Mouse (Mus musculus) liver, embryonic 16.5 days (tissue): Measurements from ENCODE around the gene Sfta2. TPM values are rescaled to one million over a fixed set of nuclear protein-coding genes. Genes with fewer than 3 reads are reported as not detected.

Experiments used
- ATAC-seq: fragments of 200-750 bp; cut with Nextera tagmentation; 2 replicates; pipeline ENCODE4 v1.8.0; 2017; ENCODE audit warnings: low read depth, mild to moderate bottlenecking, moderate number of reproducible peaks, moderate library complexity
- H3K27ac ChIP-seq: fragments of 300-500 bp; sonication (generic); 2 replicates; pipeline ENCODE4 v1.5.1; 2014; ENCODE audit warnings: mild to moderate bottlenecking, low read length
- H3K27me3 ChIP-seq: fragments of 300-500 bp; sonication (generic); 2 replicates; pipeline ENCODE4 v1.6.1; 2014; ENCODE audit warnings: low read depth, low read length, mixed read lengths; ENCODE audit not compliant: control insufficient read depth, insufficient read depth
- H3K36me3 ChIP-seq: fragments of 300-500 bp; sonication (generic); 2 replicates; pipeline ENCODE4 v1.6.1; 2014; ENCODE audit warnings: mild to moderate bottlenecking; ENCODE audit not compliant: control insufficient read depth, insufficient read depth
- H3K4me1 ChIP-seq: fragments of 300-500 bp; sonication (generic); 2 replicates; pipeline ENCODE4 v1.6.1; 2014; ENCODE audit warnings: low read depth, low read length, mixed read lengths; ENCODE audit not compliant: control insufficient read depth
- H3K4me2 ChIP-seq: fragments of 300-500 bp; sonication (generic); 2 replicates; pipeline ENCODE4 v1.6.1; 2014; ENCODE audit warnings: low read depth, low read length, mixed read lengths
- H3K4me3 ChIP-seq: fragments of 300-500 bp; sonication (generic); 2 replicates; pipeline ENCODE4 v1.5.1; 2014; ENCODE audit warnings: low read depth, mild to moderate bottlenecking, low read length
- H3K9ac ChIP-seq: fragments of 300-500 bp; sonication (generic); 2 replicates; pipeline ENCODE4 v1.6.1; 2014; ENCODE audit warnings: low read depth, low read length
- H3K9me3 ChIP-seq: fragments of 300-500 bp; sonication (generic); replicated peaks from 2 replicates; pipeline ENCODE4 v1.6.1; 2016; ENCODE audit warnings: low read length; ENCODE audit not compliant: control insufficient read depth
- WGBS: fragments of 180-500 bp; shearing (Covaris S2); extraction: QIAGEN DNeasy Blood & Tissue Kit; methylation state at CpG from one replicate; pipeline ENCODE4 v1.1.7; 2014; ENCODE audit not compliant: insufficient replicate concordance; 5-methylcytosine and 5-hydroxymethylcytosine counted together
- polyA plus RNA-seq: library from polyadenylated mRNA; unstranded; fragments of >200 nt; fragmentation: Nextera tagmentation; extraction: Ambion mirVana; gene quantifications from 2 replicates; pipeline ENCODE4 v1.2.1, GENCODE M21; 2015

Gene Sfta2
- polyA plus RNA-seq, 1 experiment from 2014 or later: not detected

DNA sequence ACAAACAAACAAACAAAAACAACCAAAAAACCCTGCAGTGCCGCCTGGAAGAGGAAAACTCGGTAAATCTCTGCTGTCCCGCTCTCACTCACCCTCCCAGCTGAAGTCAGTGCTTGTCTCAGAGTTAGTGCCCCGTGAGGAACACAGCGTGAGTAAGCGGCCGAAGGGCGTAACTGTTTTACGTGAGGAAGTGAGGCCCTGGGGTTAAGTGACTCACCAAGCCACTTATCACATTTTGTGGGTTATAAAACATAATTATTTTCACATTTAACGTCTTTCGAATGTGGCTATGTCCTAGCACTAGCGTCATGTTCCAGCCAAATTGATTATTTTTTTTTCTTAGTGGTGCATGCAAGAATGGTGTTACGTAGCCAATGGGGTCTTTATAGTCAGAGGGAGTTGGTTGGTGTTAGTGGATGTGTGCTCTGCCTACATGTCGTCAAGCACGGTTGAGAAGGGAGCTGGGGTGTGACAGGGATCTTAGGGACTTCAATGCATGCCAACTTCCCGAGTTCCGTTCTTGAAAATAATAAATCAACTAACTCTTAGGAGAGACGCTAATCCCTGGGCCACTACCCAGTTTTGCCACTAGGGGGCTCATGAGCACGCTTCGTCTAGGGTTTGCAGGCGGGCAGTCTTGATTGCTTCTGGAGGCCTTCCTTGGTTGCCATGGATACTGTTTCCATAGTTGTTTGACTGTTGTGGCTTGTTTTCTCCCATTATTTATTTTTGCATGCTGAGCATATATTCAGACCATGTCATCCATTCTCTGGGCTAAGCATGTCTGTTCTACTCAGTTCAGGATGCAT, 10.7 kb upstream of the Sfta2 start:
- WGBS: 42% methylated on average over 21 of the region's 21 CpGs
- ATAC-seq: no peak
- H3K27ac ChIP-seq: no peak overlapping the region
- no peak overlapping the region for H3K4me2 ChIP-seq
- no peaks in the 10 kb centered on the region for H3K27me3 ChIP-seq
- no peaks in the 10 kb centered on the region for H3K4me1 ChIP-seq
- no peak overlapping the region for H3K9ac ChIP-seq
- H3K36me3 ChIP-seq: no peaks in the 10 kb centered on the region
- no peak overlapping the region for H3K4me3 ChIP-seq
- H3K9me3 ChIP-seq: no peaks in the 10 kb centered on the region

DNA sequence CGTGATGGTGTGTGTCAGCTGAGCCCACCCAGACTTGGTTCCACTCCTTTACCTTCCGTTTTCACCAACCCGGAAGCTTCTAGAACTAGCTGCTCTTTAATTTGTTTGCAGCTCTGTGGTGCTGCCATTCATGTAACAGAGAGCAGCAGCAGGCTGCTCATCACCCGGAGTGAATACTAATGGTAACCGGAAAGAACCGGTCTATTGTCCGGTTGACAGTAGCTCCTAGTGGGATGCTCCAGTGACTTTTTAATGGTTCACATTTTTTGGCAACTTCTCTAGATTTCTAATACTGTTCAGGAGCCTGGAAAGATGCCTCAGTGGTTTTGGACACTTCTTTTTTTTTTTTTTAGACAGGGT, 10.2 kb upstream of the Sfta2 start:
- H3K27ac ChIP-seq: no peak overlapping the region
- no peak for ATAC-seq
- 87% methylated on average over 7 of the region's 7 CpGs for WGBS

DNA sequence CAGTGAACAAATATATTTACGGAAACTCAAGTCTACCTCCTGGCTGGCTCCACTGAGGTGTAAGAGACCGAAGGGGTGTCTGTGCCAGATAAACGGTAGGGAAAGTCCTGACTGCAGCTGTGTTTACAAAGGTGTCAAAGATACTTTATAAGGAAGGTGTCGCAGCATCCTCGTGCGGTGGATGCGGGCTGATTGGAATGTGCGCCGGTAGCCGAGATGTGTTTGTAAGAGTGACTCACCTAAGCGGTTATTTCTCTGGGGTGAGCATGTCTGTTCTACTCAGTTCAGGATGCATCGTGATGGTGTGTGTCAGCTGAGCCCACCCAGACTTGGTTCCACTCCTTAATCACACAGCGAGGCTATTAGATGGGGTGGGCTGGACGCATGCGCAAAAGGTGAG, 9.6 kb upstream of the Sfta2 start:
- H3K36me3 ChIP-seq: no peaks in the 10 kb centered on the region
- WGBS: 84% methylated on average over 15 of the region's 15 CpGs
- H3K4me3 ChIP-seq: no peak overlapping the region
- no peak overlapping the region for H3K27ac ChIP-seq
- no peak for ATAC-seq
- no peaks in the 10 kb centered on the region for H3K4me1 ChIP-seq
- H3K9me3 ChIP-seq: no peaks in the 10 kb centered on the region
- no peak overlapping the region for H3K9ac ChIP-seq
- H3K4me2 ChIP-seq: no peak overlapping the region
- H3K27me3 ChIP-seq: no peaks in the 10 kb centered on the region

More for the DNA sequence above, 10.2 kb upstream of the Sfta2 start:
- Histone ChIP-seq H3K9ac (no peak overlapping the region), H3K27me3 (no peaks in the 10 kb centered on the region), H3K36me3 (no peaks in the 10 kb centered on the region), H3K9me3 (no peaks in the 10 kb centered on the region), H3K4me3 (no peak overlapping the region), H3K4me1 (no peaks in the 10 kb centered on the region), H3K4me2 (no peak overlapping the region)

DNA sequence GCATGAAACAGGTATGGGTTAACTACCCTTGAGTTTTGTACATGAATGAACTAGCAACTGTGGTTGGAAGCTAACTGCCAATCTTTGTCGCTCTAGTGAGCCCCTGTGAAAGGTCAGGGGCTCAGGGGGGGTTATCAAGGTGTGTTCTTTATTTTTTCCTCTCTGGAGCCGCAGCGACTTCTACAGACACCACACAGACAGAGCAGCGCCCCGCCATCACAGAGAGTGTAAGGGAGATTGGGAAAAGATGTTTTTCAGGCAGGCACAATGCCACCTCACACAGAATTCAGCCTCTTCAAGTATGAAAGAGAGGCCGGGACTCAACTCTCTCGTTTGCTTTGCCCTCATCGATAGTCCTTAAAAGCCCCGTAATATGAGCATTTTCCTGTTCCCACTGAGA, 9.2 kb upstream of the Sfta2 start:
- no peak for ATAC-seq

DNA sequence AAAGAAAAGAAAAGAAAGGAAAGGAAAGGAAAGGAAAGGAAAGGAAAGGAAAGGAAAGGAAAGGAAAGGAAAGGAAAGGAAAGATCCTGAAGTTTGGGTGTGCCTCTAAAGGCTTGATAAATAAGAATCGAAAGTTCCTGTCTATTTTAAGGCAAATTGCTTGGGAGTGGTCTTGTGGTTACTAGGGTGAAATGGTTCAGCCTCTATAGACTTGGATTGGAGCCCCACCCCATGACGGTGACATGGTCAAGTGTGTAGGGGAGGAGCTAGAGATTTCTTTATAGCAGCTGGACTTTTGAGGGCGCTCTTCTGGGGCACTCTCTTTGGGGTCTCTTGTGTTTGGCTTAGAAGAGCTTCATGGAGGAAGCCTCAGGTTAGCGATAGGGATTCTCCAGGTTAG, 7.6 kb upstream of the Sfta2 start:
- Histone ChIP-seq H3K4me1 (no peaks in the 10 kb centered on the region), H3K4me2 (no peak overlapping the region), H3K36me3 (no peaks in the 10 kb centered on the region), H3K9me3 (no peaks in the 10 kb centered on the region), H3K9ac (no peak overlapping the region), H3K27ac (no peak overlapping the region), H3K4me3 (no peak overlapping the region), H3K27me3 (no peaks in the 10 kb centered on the region)
- WGBS: 20% methylated on average over 4 of the region's 4 CpGs
- ATAC-seq: no peak

More for the DNA sequence above, 9.2 kb upstream of the Sfta2 start:
- 72% methylated on average over 9 of the region's 9 CpGs for WGBS
- H3K4me2 ChIP-seq: no peak overlapping the region
- H3K9me3 ChIP-seq: no peaks in the 10 kb centered on the region
- no peaks in the 10 kb centered on the region for H3K27me3 ChIP-seq
- no peaks in the 10 kb centered on the region for H3K36me3 ChIP-seq
- H3K4me1 ChIP-seq: no peaks in the 10 kb centered on the region
- H3K4me3 ChIP-seq: no peak overlapping the region
- no peak overlapping the region for H3K9ac ChIP-seq
- H3K27ac ChIP-seq: no peak overlapping the region

DNA sequence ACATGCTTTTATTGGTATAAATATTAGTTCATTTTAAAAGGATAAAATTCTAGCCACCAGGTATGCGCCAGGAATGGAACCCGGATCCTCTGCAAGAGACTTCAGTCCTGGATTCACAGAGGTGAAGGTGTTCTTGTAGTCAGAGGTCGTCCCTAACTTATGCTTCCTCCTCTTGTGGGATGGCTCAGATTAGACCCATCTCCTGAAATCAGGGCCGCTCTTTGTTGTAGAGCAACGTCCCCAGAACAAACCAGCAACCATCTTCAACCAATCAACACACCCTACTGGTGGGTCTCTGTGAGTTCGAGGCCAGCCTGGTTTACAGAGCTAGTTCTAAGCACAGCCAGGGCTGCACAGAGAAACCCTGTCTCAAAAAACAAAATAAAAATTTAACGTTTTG, 6.9 kb upstream of the Sfta2 start:
- no peak overlapping the region for H3K27ac ChIP-seq
- H3K27me3 ChIP-seq: no peaks in the 10 kb centered on the region
- H3K4me1 ChIP-seq: no peaks in the 10 kb centered on the region
- H3K4me2 ChIP-seq: no peak overlapping the region
- no peak overlapping the region for H3K4me3 ChIP-seq
- no peaks in the 10 kb centered on the region for H3K9me3 ChIP-seq
- no peaks in the 10 kb centered on the region for H3K36me3 ChIP-seq
- no peak overlapping the region for H3K9ac ChIP-seq
- ATAC-seq: no peak
- WGBS: 60% methylated on average over 7 of the region's 7 CpGs

DNA sequence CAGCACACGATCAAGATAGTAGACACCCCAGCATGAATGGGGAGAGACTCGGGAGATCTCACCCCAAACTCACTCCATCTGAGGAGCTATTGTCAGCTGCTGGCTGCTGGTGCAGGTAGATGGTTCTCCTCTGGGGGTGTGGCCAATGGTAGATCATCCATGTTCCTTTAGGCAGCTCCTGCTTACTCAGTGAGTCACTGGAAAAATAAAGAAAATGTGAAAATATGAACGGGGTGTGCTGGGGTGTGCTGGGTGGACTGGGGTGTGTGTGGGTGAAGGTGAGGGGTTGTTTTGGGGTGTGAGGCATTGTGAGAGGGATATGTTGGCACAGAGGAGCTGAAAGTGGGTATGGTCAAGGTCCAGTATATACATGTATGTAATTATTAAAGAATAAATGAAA, 4.0 kb upstream of the Sfta2 start:
- no peak overlapping the region for H3K4me2 ChIP-seq
- no peaks in the 10 kb centered on the region for H3K4me1 ChIP-seq
- H3K27me3 ChIP-seq: no peaks in the 10 kb centered on the region
- no peak overlapping the region for H3K9ac ChIP-seq
- H3K27ac ChIP-seq: no peak overlapping the region
- ATAC-seq: no peak
- H3K4me3 ChIP-seq: no peak overlapping the region
- H3K36me3 ChIP-seq: no peaks in the 10 kb centered on the region
- H3K9me3 ChIP-seq: no peaks in the 10 kb centered on the region
- WGBS: 73% methylated on average over 3 of the region's 3 CpGs

DNA sequence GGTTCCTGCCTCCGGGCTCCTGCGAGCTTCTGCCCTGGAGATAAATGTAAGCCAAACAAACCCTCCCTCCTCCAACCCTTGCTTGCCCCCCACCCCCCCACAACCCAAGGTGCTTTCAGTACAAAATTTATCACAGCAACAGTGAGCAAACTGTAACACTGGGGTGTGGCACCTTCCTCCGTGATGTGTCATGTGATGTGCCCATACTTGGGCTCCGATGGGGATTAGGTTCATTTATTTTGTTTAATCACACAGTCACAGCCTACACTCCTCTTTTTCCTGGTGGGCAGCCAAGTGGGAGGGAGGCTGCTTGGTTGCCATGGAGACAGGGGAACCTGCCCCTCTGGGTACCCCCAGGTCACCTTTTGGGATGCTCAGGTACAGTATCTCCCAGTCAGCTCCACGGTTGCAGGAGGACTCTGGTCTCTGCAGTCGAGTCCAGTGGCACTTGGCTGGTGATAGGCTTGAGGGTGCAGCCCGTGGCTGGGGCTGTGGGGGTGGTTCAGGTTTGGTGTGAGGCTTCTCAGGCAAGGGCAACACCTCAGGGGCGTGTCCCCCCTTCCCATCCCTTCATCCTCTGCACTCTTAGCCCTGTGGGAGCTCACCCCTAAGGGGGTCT, 496 bp downstream of the Sfta2 start:
- H3K4me2 ChIP-seq: no peak overlapping the region
- no peaks in the 10 kb centered on the region for H3K9me3 ChIP-seq
- H3K27me3 ChIP-seq: no peaks in the 10 kb centered on the region
- no peaks in the 10 kb centered on the region for H3K36me3 ChIP-seq
- ATAC-seq: no peak
- no peaks in the 10 kb centered on the region for H3K4me1 ChIP-seq
- no peak overlapping the region for H3K27ac ChIP-seq
- H3K4me3 ChIP-seq: no peak overlapping the region
- no peak overlapping the region for H3K9ac ChIP-seq
- WGBS: 39% methylated on average over 8 of the region's 8 CpGs

DNA sequence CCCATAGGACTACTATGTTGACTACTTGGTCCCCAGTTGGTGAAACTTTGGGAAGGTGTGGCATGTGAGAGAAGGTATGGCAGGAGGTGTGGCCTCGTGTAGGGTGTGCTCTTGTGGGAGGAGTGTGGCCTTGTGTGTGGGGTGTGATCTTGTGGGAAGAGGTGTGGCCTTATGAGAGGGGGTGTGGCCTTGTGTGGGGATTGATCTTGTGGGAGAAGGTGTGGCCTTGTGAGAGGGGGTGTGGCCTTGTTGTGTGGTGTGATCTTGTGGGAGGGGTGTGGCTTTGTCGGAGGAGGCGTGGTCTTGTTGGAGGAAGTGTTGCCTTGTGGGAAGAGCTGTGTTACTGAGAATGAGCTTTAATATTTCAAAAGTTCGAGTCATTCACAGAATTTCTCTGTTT, 15.8 kb downstream of the Sfta2 start:
- H3K4me2 ChIP-seq: no peak overlapping the region
- WGBS: 56% methylated on average over 4 of the region's 4 CpGs
- H3K4me3 ChIP-seq: no peak overlapping the region
- H3K27ac ChIP-seq: no peak overlapping the region
- H3K36me3 ChIP-seq: no peaks in the 10 kb centered on the region
- no peaks in the 10 kb centered on the region for H3K27me3 ChIP-seq
- H3K4me1 ChIP-seq: no peaks in the 10 kb centered on the region
- H3K9me3 ChIP-seq: no peaks in the 10 kb centered on the region
- ATAC-seq: no peak
- no peak overlapping the region for H3K9ac ChIP-seq
